Mouse (Mus musculus) myocyte (in vitro differentiated cells): ENCODE data around the gene Itga2b. TPM values are rescaled to one million over a fixed set of nuclear protein-coding genes. Genes with fewer than 3 reads are reported as not detected.

Experiments used
- H3K27me3 ChIP-seq: one replicate; pipeline ENCODE4 v1.6.1; 2011; ENCODE audit not compliant: control insufficient read depth, insufficient read depth, insufficient read length
- H3K36me3 ChIP-seq: one replicate; pipeline ENCODE4 v1.6.1; 2011; ENCODE audit not compliant: control insufficient read depth, insufficient read depth
- H3K4me2 ChIP-seq: one replicate; pipeline ENCODE4 v1.6.1; 2011; ENCODE audit warnings: low read depth, control low read depth
- H3K4me3 ChIP-seq: one replicate; pipeline ENCODE4 v1.5.1; 2011; ENCODE audit warnings: mild to moderate bottlenecking, control low read depth, moderate library complexity
- H3K79me2 ChIP-seq: one replicate; pipeline ENCODE4 v1.6.1; 2011; ENCODE audit not compliant: control insufficient read depth, insufficient read depth
- H3ac ChIP-seq: one replicate; pipeline ENCODE4 v1.6.1; 2011; ENCODE audit not compliant: control insufficient read depth, insufficient read length
- CEBPB ChIP-seq: IDR thresholded peaks from 2 replicates; pipeline ENCODE4 v1.6.1; 2011; ENCODE audit warnings: mild to moderate bottlenecking, moderate library complexity; ENCODE audit not compliant: poor library complexity, insufficient read depth, severe bottlenecking
- E2F4 ChIP-seq: IDR thresholded peaks from one replicate; pipeline ENCODE4 v1.6.1; 2011; ENCODE audit warnings: mild to moderate bottlenecking, control low read depth, moderate library complexity; ENCODE audit not compliant: insufficient read depth
- MAX ChIP-seq: IDR thresholded peaks from one replicate; pipeline ENCODE4 v1.6.1; 2011; ENCODE audit warnings: low read depth, mild to moderate bottlenecking, control low read depth
- MYOD1 ChIP-seq, 3 experiments: IDR thresholded peaks; one replicate each; pipeline ENCODE4 v1.6.1; 2011; ENCODE audit warnings: control low read depth in 2 of 3, low read depth in 2 of 3, mild to moderate bottlenecking in 2 of 3, moderate library complexity in 1 of 3; ENCODE audit not compliant: insufficient read length in 2 of 3, control insufficient read depth in 1 of 3
- MYOG ChIP-seq, 3 experiments: IDR thresholded peaks; one replicate each; pipeline ENCODE4 v1.6.1; 2011; ENCODE audit warnings: control low read depth in 2 of 3, low read depth in 2 of 3, mild to moderate bottlenecking in 2 of 3; ENCODE audit not compliant: insufficient read length in 2 of 3, control insufficient read depth in 1 of 3, insufficient read depth in 1 of 3
- POLR2A ChIP-seq: IDR thresholded peaks from one replicate; pipeline ENCODE4 v1.6.1; 2011; ENCODE audit warnings: low read depth, mild to moderate bottlenecking, control low read depth, moderate library complexity; ENCODE audit not compliant: insufficient read length
- POLR2AphosphoS2 ChIP-seq: IDR thresholded peaks from one replicate; pipeline ENCODE4 v1.6.1; 2011; ENCODE audit warnings: low read depth, control low read depth; ENCODE audit not compliant: insufficient read length
- REST ChIP-seq: IDR thresholded peaks from one replicate; pipeline ENCODE4 v1.6.1; 2011; ENCODE audit warnings: mild to moderate bottlenecking, control low read depth, moderate library complexity; ENCODE audit not compliant: insufficient read depth, insufficient read length
- SRF ChIP-seq: IDR thresholded peaks from one replicate; pipeline ENCODE4 v1.6.1; 2011; ENCODE audit warnings: low read depth; ENCODE audit not compliant: control insufficient read depth, insufficient read length
- TCF12 ChIP-seq: IDR thresholded peaks from one replicate; pipeline ENCODE4 v1.6.1; 2011; ENCODE audit warnings: mild to moderate bottlenecking, control low read depth; ENCODE audit not compliant: poor library complexity, insufficient read depth, severe bottlenecking
- TCF3 ChIP-seq: IDR thresholded peaks from one replicate; pipeline ENCODE4 v1.6.1; 2011; ENCODE audit warnings: low read depth, control low read depth; ENCODE audit not compliant: insufficient read length
- USF1 ChIP-seq: IDR thresholded peaks from one replicate; pipeline ENCODE4 v1.6.1; 2011; ENCODE audit warnings: low read depth, mild to moderate bottlenecking, control low read depth, moderate library complexity
- polyA plus RNA-seq: library from polyadenylated mRNA; unstranded; fragments of >200 nt; fragmentation: generic; extraction: Trizol; gene quantifications from one replicate; pipeline ENCODE4 v1.2.1, GENCODE M21; 2012; ENCODE audit warnings: missing spikeins

The Itga2b gene
- polyA plus RNA-seq, 1 experiment = 7.2 TPM

DNA sequence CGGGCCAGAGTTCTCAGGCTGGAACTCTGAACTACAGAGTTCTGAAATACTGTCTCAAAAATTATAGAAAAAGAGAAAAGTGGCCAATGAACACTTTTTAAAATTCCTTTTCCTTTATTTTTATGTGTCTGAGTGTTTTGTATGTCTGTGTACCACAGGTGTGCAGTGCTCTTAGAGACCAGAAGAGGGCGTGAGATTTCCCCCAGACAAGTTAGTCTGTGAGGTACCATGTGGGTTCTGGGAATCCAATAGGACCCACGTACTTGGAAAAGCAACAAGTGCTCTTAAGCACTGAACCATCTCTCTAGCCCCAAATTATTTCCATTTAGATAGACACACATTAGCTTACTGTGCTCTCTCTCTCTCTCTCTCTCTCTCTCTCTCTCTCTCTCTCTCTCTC, 28.5 kb downstream of the Itga2b start:
- peak overlapping the region; percentile 22 for H3K4me2 ChIP-seq
- TF ChIP-seq USF1 (no peak), MYOG (IDR thresholded peaks at IDR 0.05; ENCODE audit: control insufficient read depth in 1 of 3, insufficient read depth in 1 of 3, insufficient read length in 2 of 3, low read depth in 2 of 3) (no peak), CEBPB (no peak), SRF (no peak), POLR2A (no peak), TCF3 (no peak), MYOD1 (IDR thresholded peaks at IDR 0.05; ENCODE audit: control insufficient read depth in 1 of 3, insufficient read length in 2 of 3, low read depth in 2 of 3) (no peak), E2F4 (no peak), REST (no peak), MAX (no peak), POLR2AphosphoS2 (no peak)
- H3K27me3 ChIP-seq = no peaks in the 10 kb centered on the region
- H3K4me3 ChIP-seq = no peak overlapping the region
- H3K36me3 ChIP-seq = peaks cover 8% of the 10 kb centered on the region
- H3K79me2 ChIP-seq = no peaks in the 10 kb centered on the region
- no peak overlapping the region for H3ac ChIP-seq

DNA sequence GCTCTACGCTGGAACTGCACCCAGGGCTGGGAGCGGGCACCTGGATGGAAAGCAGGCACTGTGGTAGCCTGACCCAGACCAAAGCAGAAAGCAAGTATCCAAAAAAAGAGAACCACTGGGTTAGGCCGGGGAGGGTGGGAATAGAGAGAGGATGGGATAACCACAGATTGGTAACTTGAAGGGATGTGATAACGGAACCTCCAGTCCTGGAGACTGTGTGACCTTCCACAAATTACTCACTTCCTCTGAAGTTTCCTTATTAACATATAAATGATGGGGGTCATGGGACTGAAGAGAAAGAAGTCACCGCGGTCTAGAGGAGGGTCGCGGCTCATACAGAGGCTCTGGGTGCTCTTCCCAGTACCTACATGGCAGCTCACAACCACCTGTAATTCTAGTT, 29.7 kb downstream of the Itga2b start:
- Histone ChIP-seq H3K79me2 (no peaks in the 10 kb centered on the region), H3ac (no peak overlapping the region), H3K27me3 (no peaks in the 10 kb centered on the region), H3K36me3 (peaks cover 8% of the 10 kb centered on the region), H3K4me2 (no peak overlapping the region), H3K4me3 (no peak overlapping the region)
- no peak for TF ChIP-seq SRF
- no peak for TF ChIP-seq MAX
- TF ChIP-seq POLR2A = no peak

DNA sequence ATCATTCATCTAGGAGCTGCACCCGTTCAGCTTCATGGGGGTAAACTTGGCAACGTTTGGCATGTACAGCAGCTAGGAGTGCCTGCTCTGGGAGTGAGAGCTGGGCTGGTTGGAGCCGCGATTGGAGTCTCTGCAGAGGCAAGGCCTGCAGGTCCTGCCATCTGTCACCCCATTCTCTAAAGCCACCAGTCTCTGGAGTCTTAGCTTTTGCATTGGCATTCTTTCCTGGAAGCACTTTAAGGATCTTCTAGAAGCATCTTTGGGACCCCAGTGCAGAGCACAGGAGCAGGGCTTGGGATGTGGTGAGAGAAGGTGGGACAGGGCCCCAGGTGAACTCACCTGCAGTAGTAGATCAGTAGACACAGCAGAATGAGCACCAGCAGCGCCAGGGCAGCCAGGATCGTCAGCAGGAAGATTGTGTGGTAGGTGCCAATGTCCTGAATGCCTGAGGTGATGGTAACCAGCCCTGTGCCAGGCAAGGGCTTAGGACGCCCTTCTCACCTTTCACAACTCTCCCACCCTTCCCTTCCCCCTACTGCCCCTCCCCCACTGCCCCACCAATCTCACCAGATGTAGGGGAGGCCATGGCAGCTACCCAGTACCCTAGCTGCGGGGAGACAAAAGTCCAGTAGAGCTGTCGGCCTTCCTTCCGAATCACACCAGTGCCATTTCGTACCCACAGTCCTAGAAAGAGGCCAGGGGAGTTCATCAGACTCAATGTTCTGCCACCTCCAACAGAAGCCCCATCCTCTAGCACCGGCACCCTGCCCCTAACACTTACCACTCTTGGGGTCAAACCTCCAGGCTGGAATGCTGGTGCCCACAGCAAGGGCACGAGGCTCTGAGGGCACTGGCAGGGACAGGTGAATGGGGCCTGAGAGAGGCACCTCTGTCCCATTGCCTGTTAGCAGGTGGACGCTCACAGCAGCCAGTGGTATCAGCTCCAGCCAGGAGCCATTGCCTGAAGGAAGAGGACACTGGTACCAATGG, 30.5 kb downstream of the Itga2b start:
- H3K4me2 ChIP-seq = no peak overlapping the region

DNA sequence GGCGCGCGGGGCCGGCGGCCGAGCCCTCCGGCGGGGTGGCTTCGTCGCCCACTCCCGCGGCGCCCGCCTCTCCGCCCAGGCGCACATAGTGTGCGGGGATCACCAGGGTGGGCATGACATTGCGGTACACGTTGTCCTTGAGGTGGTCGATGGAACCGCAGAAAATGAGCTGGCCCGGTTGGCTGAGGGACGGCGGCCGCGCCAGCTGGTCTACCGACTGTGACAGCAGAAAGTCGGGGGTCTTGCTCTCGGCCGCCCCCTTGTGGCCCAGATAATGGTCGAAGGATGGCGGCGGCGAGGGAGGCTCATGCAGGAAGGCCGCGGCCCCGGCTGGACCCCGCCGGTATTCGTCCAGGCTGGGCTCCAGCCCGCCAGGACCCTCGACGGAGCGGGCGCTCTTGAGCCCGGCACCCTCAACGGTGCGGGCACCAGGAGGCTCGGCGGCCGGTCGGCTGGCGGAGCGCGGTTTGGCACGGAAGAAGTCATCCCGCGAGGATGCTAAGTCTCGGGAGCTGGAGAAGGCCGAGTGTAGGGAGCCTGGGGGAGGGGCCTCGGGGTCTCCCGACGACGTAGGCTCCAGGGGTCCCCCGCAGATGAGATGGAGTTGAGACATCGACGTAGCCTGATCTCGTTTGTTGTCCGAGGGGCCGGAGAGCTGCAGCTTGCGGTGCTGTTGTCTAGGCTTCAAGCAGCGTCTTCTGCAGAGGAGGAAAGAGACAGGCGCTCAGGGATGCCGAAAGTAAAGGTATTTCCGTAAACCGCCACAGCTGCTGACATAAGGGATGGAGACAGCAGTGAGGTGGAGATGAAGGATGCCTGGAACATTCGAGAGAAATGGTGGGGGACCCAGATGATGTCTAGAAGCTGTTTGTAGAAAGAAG, 31.5 kb downstream of the Itga2b start:
- peak overlapping the region; percentile 26 for H3ac ChIP-seq
- peaks cover 12% of the 10 kb centered on the region for H3K36me3 ChIP-seq
- H3K4me2 ChIP-seq = peak overlapping the region; percentile 45
- TF ChIP-seq TCF3 (no peak), E2F4 (no peak), MYOD1 (IDR thresholded peaks at IDR 0.05; ENCODE audit: control insufficient read depth in 1 of 3, insufficient read length in 2 of 3, low read depth in 2 of 3) (peak in 2 of 3 experiments; percentile 7 to 11), MYOG (IDR thresholded peaks at IDR 0.05; ENCODE audit: control insufficient read depth in 1 of 3, insufficient read depth in 1 of 3, insufficient read length in 2 of 3, low read depth in 2 of 3) (peak in 2 of 3 experiments; percentile 13 to 50), MAX (no peak), SRF (no peak), TCF12 (no peak), CEBPB (no peak), POLR2AphosphoS2 (peak; percentile 20), POLR2A (no peak), USF1 (no peak), REST (no peak)
- H3K4me3 ChIP-seq = no peak overlapping the region
- H3K27me3 ChIP-seq = no peaks in the 10 kb centered on the region
- no peaks in the 10 kb centered on the region for H3K79me2 ChIP-seq

More for the DNA sequence above, 30.5 kb downstream of the Itga2b start:
- Histone ChIP-seq H3ac (no peak overlapping the region), H3K36me3 (peaks cover 12% of the 10 kb centered on the region), H3K79me2 (no peaks in the 10 kb centered on the region), H3K27me3 (no peaks in the 10 kb centered on the region), H3K4me3 (no peak overlapping the region)
- TF ChIP-seq MYOD1 (IDR thresholded peaks at IDR 0.05; ENCODE audit: control insufficient read depth in 1 of 3, insufficient read length in 2 of 3, low read depth in 2 of 3) = no peak
- no peak for TF ChIP-seq USF1
- no peak for TF ChIP-seq MAX
- TF ChIP-seq POLR2AphosphoS2 = peak; percentile 16
- no peak for TF ChIP-seq TCF3
- no peak for TF ChIP-seq CEBPB
- TF ChIP-seq POLR2A = no peak
- no peak for TF ChIP-seq SRF
